Mouse (Mus musculus): ENCODE results near the gene Cald1.

DNA sequence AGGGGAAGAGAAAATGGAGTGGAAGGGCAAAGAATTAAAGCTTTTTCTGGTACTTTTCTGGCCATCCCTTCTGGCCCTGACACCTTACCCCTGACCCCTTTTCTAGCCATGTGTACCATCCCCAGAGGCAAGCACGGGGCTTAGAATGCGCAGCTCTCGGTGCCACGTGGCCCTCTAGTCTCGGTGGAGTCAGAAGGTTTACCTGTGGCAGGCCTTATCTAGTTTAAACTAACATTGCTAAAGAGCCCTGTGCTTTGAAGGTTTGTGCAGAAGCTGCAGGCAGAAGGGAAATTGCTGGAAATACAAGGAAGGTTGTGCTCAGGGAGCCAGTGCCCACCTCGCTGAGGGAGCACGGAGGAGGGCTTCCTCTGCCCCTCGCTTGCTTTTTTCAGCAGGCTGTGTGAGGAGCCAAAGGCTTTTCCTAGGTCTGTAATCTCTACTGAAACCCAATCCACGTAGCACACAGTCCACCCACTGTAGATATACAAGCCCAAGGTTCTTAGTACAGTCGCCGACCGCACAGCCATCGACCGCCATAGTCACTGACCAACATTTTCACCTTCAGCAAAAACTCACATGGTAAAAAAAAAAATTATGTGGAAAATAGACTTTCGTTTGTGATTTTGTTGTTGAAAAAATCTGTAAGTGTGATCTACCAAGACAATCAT, 129.2 kb downstream of the Cald1 start:
- TF ChIP-seq CTCF (IDR thresholded peaks at IDR 0.05; ENCODE audit: extremely low read depth, insufficient read depth, low read length) (no peak), POLR2A (IDR thresholded peaks at IDR 0.05; ENCODE audit: extremely low read depth, insufficient read depth, low read length) (no peak)

All from cortical plate, adult 2 months (tissue).